Mouse (Mus musculus) G1E (cell line): ENCODE data around the gene Stx6. TPM values are rescaled to one million over a fixed set of nuclear protein-coding genes. Genes with fewer than 3 reads are reported as not detected.

Experiments used
- ATAC-seq: 2 replicates; pipeline ENCODE4 v1.8.0; 2016; ENCODE audit warnings: mild to moderate bottlenecking; ENCODE audit not compliant: insufficient number of reproducible peaks, poor library complexity, low FRiP score, severe bottlenecking; ENCODE audit errors: extremely low read depth
- DNase-seq: peaks from one replicate; pipeline ENCODE4 v3.0.0; 2012; ENCODE audit warnings: low spot score
- H3K27me3 ChIP-seq: 2 replicates; pipeline ENCODE4 v1.6.1; 2012; ENCODE audit warnings: mild to moderate bottlenecking, low read length, inconsistent platforms; ENCODE audit not compliant: insufficient read depth
- H3K36me3 ChIP-seq: replicated peaks from 2 replicates; pipeline ENCODE3; 2012; ENCODE audit warnings: mild to moderate bottlenecking, inconsistent platforms
- H3K4me1 ChIP-seq: 2 replicates; pipeline ENCODE4 v1.6.1; 2012; ENCODE audit warnings: low read depth, low read length, inconsistent platforms, mixed read lengths; ENCODE audit not compliant: insufficient read depth
- H3K4me3 ChIP-seq: 2 replicates; pipeline ENCODE4 v1.5.1; 2012; ENCODE audit warnings: low read depth, mild to moderate bottlenecking, inconsistent platforms, low read length, moderate library complexity, mixed read lengths
- H3K9me3 ChIP-seq: replicated peaks from 2 replicates; pipeline ENCODE4 v1.6.1; 2012; ENCODE audit warnings: inconsistent platforms
- CTCF ChIP-seq: IDR thresholded peaks from 2 replicates; pipeline ENCODE4 v1.5.1; 2012; ENCODE audit warnings: low read depth, low read length, inconsistent platforms, mixed read lengths
- GATA1 ChIP-seq: IDR thresholded peaks from 2 replicates; pipeline ENCODE4 v1.6.1; 2012; ENCODE audit warnings: borderline replicate concordance, low read length, inconsistent platforms, mixed read lengths
- GATA2 ChIP-seq: IDR thresholded peaks from 2 replicates; pipeline ENCODE4 v1.6.1; 2012; ENCODE audit warnings: low read depth, low read length, inconsistent platforms, borderline replicate concordance
- POLR2AphosphoS5 ChIP-seq: IDR thresholded peaks from 2 replicates; pipeline ENCODE4 v1.6.1; 2012; ENCODE audit warnings: low read depth, low read length, inconsistent platforms; ENCODE audit not compliant: insufficient replicate concordance
- TAL1 ChIP-seq: conservative IDR thresholded peaks from 2 replicates; pipeline ENCODE4 v1.6.1; 2012; ENCODE audit warnings: low read depth, low read length, inconsistent platforms, mixed read lengths
- polyA plus RNA-seq: library from polyadenylated mRNA; stranded (reverse); fragments of >175 nt; gene quantifications from 2 replicates; pipeline ENCODE4 v1.2.3, GENCODE M21; 2012
- total RNA-seq, 2 experiments: library from RNA; stranded (forward) in 1 of 2; stranded (reverse) in 1 of 2; fragments of 200-1000 nt in 1 of 2; fragments of >200 nt in 1 of 2; fragmentation: Nextera tagmentation in 1 of 2; gene quantifications; 2 replicates each; pipeline ENCODE4 v1.2.3; 2014 to 2017

Stx6 gene
- total and polyA plus RNA-seq, 3 experiments = 27.5 to 117 (median 60.5) TPM

- no peak overlapping the region for H3K4me3 ChIP-seq
- ATAC-seq = no peak
- no peak for DNase-seq
- H3K27me3 ChIP-seq = no peaks in the 10 kb centered on the region
- TF ChIP-seq CTCF = no peak
- no peak for TF ChIP-seq POLR2AphosphoS5
- TF ChIP-seq GATA1 = no peak
- TF ChIP-seq TAL1 = no peak
- no peak for TF ChIP-seq GATA2
- no peaks in the 10 kb centered on the region for H3K9me3 ChIP-seq
- no peaks in the 10 kb centered on the region for H3K4me1 ChIP-seq
- peaks cover 80% of the 10 kb centered on the region for H3K36me3 ChIP-seq
Measured at GRCm38 (mm10) chr1:155203954-155204353, 45.4 kb downstream of the Stx6 start.

GRCm38 (mm10) chr1:155204560-155205162, 46.1 kb downstream of the Stx6 start:
- Histone ChIP-seq H3K36me3 (peaks cover 74% of the 10 kb centered on the region), H3K9me3 (no peaks in the 10 kb centered on the region), H3K4me1 (no peaks in the 10 kb centered on the region), H3K4me3 (no peak overlapping the region), H3K27me3 (no peaks in the 10 kb centered on the region)
- no peak for ATAC-seq
- TF ChIP-seq TAL1 (no peak), CTCF (no peak), GATA1 (no peak), GATA2 (no peak), POLR2AphosphoS5 (no peak)
- DNase-seq = no peak

- H3K4me3 ChIP-seq = no peak overlapping the region
- peaks cover 5% of the 10 kb centered on the region; the same call in 1 of the 2 replicates for H3K27me3 ChIP-seq
- no peaks in the 10 kb centered on the region for H3K4me1 ChIP-seq
- no peak for ATAC-seq
- no peak for DNase-seq
- H3K9me3 ChIP-seq = no peaks in the 10 kb centered on the region
- peaks cover 69% of the 10 kb centered on the region for H3K36me3 ChIP-seq
- TF ChIP-seq POLR2AphosphoS5 (no peak), TAL1 (no peak), GATA1 (no peak), GATA2 (no peak), CTCF (no peak)
Measured at GRCm38 (mm10) chr1:155205311-155205710, 46.8 kb downstream of the Stx6 start.

- ATAC-seq (no peak), DNase-seq (no peak)
- H3K4me1 ChIP-seq = no peaks in the 10 kb centered on the region
- peaks cover 62% of the 10 kb centered on the region for H3K36me3 ChIP-seq
- H3K9me3 ChIP-seq = no peaks in the 10 kb centered on the region
- H3K4me3 ChIP-seq = no peak overlapping the region
- TF ChIP-seq GATA2 (no peak), TAL1 (no peak), GATA1 (no peak), POLR2AphosphoS5 (no peak), CTCF (no peak)
- peaks cover 11% of the 10 kb centered on the region for H3K27me3 ChIP-seq
Measured at GRCm38 (mm10) chr1:155205822-155206660, 47.5 kb downstream of the Stx6 start.

- peaks cover 28% of the 10 kb centered on the region for H3K27me3 ChIP-seq
- ATAC-seq (no peak), DNase-seq (no peak)
- H3K4me3 ChIP-seq = no peak overlapping the region
- no peaks in the 10 kb centered on the region for H3K9me3 ChIP-seq
- H3K4me1 ChIP-seq = no peaks in the 10 kb centered on the region
- H3K36me3 ChIP-seq = peaks cover 43% of the 10 kb centered on the region
- TF ChIP-seq CTCF (no peak), GATA2 (no peak), TAL1 (no peak), POLR2AphosphoS5 (no peak), GATA1 (no peak)
Measured at GRCm38 (mm10) chr1:155207859-155208258, 49.3 kb downstream of the Stx6 start.
